Mouse (Mus musculus) heart, embryonic 11.5 days (tissue): Measurements from ENCODE around the gene Gm3952. TPM values are rescaled to one million over a fixed set of nuclear protein-coding genes. Genes with fewer than 3 reads are reported as not detected.

Experiments
- ATAC-seq: fragments of 200-750 bp; cut with Nextera tagmentation; replicated peaks from 2 replicates; pipeline ENCODE4 v1.8.0; 2017; ENCODE audit warnings: moderate library complexity; ENCODE audit not compliant: insufficient number of reproducible peaks, low FRiP score, low TSS enrichment
- H3K27ac ChIP-seq: fragments of 300-500 bp; sonication (generic); 2 replicates; pipeline ENCODE4 v1.5.1; 2014; ENCODE audit warnings: mild to moderate bottlenecking, low read depth, low read length
- H3K27me3 ChIP-seq: fragments of 300-500 bp; sonication (generic); 2 replicates; pipeline ENCODE4 v1.6.1; 2014; ENCODE audit warnings: mild to moderate bottlenecking, low read length, mixed read lengths; ENCODE audit not compliant: control insufficient read depth, insufficient read depth
- H3K36me3 ChIP-seq: fragments of 300-500 bp; sonication (generic); 2 replicates; pipeline ENCODE4 v1.6.1; 2014; ENCODE audit warnings: mild to moderate bottlenecking, low read length, moderate library complexity, mixed read lengths; ENCODE audit not compliant: control insufficient read depth, insufficient read depth
- H3K4me1 ChIP-seq: fragments of 300-500 bp; sonication (generic); 2 replicates; pipeline ENCODE4 v1.6.1; 2014; ENCODE audit warnings: low read length; ENCODE audit not compliant: control insufficient read depth, insufficient read depth
- H3K4me2 ChIP-seq: fragments of 300-500 bp; sonication (generic); 2 replicates; pipeline ENCODE4 v1.6.1; 2014; ENCODE audit warnings: mild to moderate bottlenecking, moderate library complexity
- H3K4me3 ChIP-seq: fragments of 300-500 bp; sonication (generic); 2 replicates; pipeline ENCODE4 v1.5.1; 2014; ENCODE audit warnings: low read depth, low read length
- H3K9ac ChIP-seq: fragments of 300-500 bp; sonication (generic); 2 replicates; pipeline ENCODE4 v1.6.1; 2014; ENCODE audit warnings: mild to moderate bottlenecking, low read depth, low read length, moderate library complexity
- H3K9me3 ChIP-seq: fragments of 300-500 bp; sonication (generic); replicated peaks from 2 replicates; pipeline ENCODE4 v1.6.1; 2016; ENCODE audit warnings: low read length; ENCODE audit not compliant: control insufficient read depth
- WGBS: fragments of 180-500 bp; shearing (Covaris S2); extraction: QIAGEN DNeasy Blood & Tissue Kit; methylation state at CpG from one replicate; pipeline ENCODE4 v1.1.7; 2014; ENCODE audit not compliant: insufficient replicate concordance; 5-methylcytosine and 5-hydroxymethylcytosine counted together
- polyA plus RNA-seq: library from polyadenylated mRNA; unstranded; fragments of >200 nt; fragmentation: Nextera tagmentation; extraction: Ambion mirVana; gene quantifications from 2 replicates; pipeline ENCODE4 v1.2.1, GENCODE M21; 2014

Gm3952 gene
- polyA plus RNA-seq, 1 experiment from 2014 or later = not detected

- no peak overlapping the region for H3K9ac ChIP-seq
- no peaks in the 10 kb centered on the region for H3K4me1 ChIP-seq
- no peak overlapping the region for H3K4me3 ChIP-seq
- H3K27me3 ChIP-seq = no peaks in the 10 kb centered on the region
- H3K4me2 ChIP-seq = no peak overlapping the region
- H3K9me3 ChIP-seq = no peaks in the 10 kb centered on the region
- no peak overlapping the region for H3K27ac ChIP-seq
- WGBS = 38% methylated on average over 3 of the region's 3 CpGs
- H3K36me3 ChIP-seq = peaks cover 26% of the 10 kb centered on the region
- ATAC-seq = no peak; the same call in 1 of the 2 replicates
These were observed 89.2 kb downstream of the Gm3952 start for GRCm38 (mm10) chr8:128709261-128709660.

- H3K4me1 ChIP-seq = 0 out of 2 replicates have a peak, but pooled peaks cover 2% of the 10 kb centered on the region
- H3K4me3 ChIP-seq = no peak overlapping the region
- no peak overlapping the region for H3K9ac ChIP-seq
- no peak overlapping the region for H3K27ac ChIP-seq
- peaks cover 13% of the 10 kb centered on the region for H3K36me3 ChIP-seq
- H3K27me3 ChIP-seq = no peaks in the 10 kb centered on the region
- WGBS = 88% methylated on average over 2 of the region's 2 CpGs
- ATAC-seq = no peak
- no peaks in the 10 kb centered on the region for H3K9me3 ChIP-seq
- no peak overlapping the region for H3K4me2 ChIP-seq
These were observed 93.7 kb downstream of the Gm3952 start for GRCm38 (mm10) chr8:128704836-128705235.

DNA sequence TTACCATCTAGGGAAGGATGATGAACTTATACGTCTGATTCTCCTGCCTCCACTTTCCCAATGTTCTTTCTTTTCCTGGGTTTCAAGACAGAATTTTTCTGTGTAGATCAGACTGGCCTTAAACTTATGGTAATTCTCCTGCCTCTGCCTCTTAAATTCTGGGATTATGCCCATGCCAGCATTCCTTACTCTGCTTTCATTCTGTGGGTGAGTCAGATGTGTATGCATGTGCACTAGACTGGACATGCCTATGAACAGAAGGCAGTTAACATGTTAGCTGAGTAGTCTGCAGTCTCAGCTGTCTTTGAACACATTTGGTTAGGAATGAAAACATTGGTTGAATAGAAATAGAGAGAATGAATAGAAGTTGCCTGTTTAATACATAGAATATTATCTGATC, 94.1 kb downstream of the Gm3952 start:
- Histone ChIP-seq H3K4me3 (no peak overlapping the region), H3K9me3 (no peaks in the 10 kb centered on the region), H3K9ac (no peak overlapping the region), H3K27ac (no peak overlapping the region), H3K36me3 (peaks cover 13% of the 10 kb centered on the region), H3K4me1 (0 out of 2 replicates have a peak, but pooled peaks cover 2% of the 10 kb centered on the region), H3K27me3 (no peaks in the 10 kb centered on the region), H3K4me2 (no peak overlapping the region)
- no peak for ATAC-seq
- WGBS = 72% methylated on average over 1 of the region's 1 CpGs

GRCm38 (mm10) chr8:128697945-128698344, 100.5 kb downstream of the Gm3952 start:
- no peak overlapping the region for H3K9ac ChIP-seq
- no peak for ATAC-seq
- WGBS = 56% methylated on average over 3 of the region's 3 CpGs
- H3K27ac ChIP-seq = no peak overlapping the region
- peaks cover 19% of the 10 kb centered on the region for H3K4me1 ChIP-seq
- H3K4me3 ChIP-seq = no peak overlapping the region
- no peaks in the 10 kb centered on the region for H3K9me3 ChIP-seq
- H3K36me3 ChIP-seq = no peaks in the 10 kb centered on the region
- no peak overlapping the region for H3K4me2 ChIP-seq
- no peaks in the 10 kb centered on the region for H3K27me3 ChIP-seq

GRCm38 (mm10) chr8:128696701-128697397, 101.6 kb downstream of the Gm3952 start:
- H3K9ac ChIP-seq = no peak overlapping the region
- H3K27ac ChIP-seq = no peak overlapping the region
- H3K9me3 ChIP-seq = no peaks in the 10 kb centered on the region
- H3K27me3 ChIP-seq = no peaks in the 10 kb centered on the region
- no peak overlapping the region for H3K4me2 ChIP-seq
- H3K36me3 ChIP-seq = no peaks in the 10 kb centered on the region
- 92% methylated on average over 1 of the region's 1 CpGs for WGBS
- no peak for ATAC-seq
- H3K4me3 ChIP-seq = no peak overlapping the region
- peaks cover 20% of the 10 kb centered on the region for H3K4me1 ChIP-seq

Other genes with a start within 250 kb of the Gm3952 start
- gene Itgb1, start 113.0 kb downstream of the Gm3952 start, polyA plus RNA-seq = 314 and 434 TPM in 2 replicates